Mouse (Mus musculus): ENCODE data around the gene Ryr2.
"Not testable (repeated sequence)": the region's sequence is repeated elsewhere in the genome, so short reads cannot be mapped to it uniquely, and the experiment has no call there.

Ryr2 gene

GRCm38 (mm10) chr13:11738211-11738610, 368.5 kb downstream of the Ryr2 start:
- no peak for DNase-seq

- DNase-seq: no peak
Measured at GRCm38 (mm10) chr13:11716216-11716615, 390.5 kb downstream of the Ryr2 start.

- DNase-seq: no peak
Measured at GRCm38 (mm10) chr13:11709708-11710471, 396.9 kb downstream of the Ryr2 start.

- no peak for DNase-seq
Measured at GRCm38 (mm10) chr13:11701721-11702120, 405.0 kb downstream of the Ryr2 start.

GRCm38 (mm10) chr13:11696496-11696895, 410.2 kb downstream of the Ryr2 start:
- no peak for DNase-seq

GRCm38 (mm10) chr13:11681802-11682201, 424.9 kb downstream of the Ryr2 start:
- DNase-seq: no peak

GRCm38 (mm10) chr13:11662815-11663214, 443.9 kb downstream of the Ryr2 start:
- no peak for DNase-seq

GRCm38 (mm10) chr13:11644846-11645245, 461.9 kb downstream of the Ryr2 start:
- no peak for DNase-seq

GRCm38 (mm10) chr13:11636383-11636782, 470.4 kb downstream of the Ryr2 start:
- DNase-seq: no peak

GRCm38 (mm10) chr13:11624513-11624912, 482.2 kb downstream of the Ryr2 start:
- no peak for DNase-seq

GRCm38 (mm10) chr13:11595431-11595830, 511.3 kb downstream of the Ryr2 start:
- DNase-seq: no peak

- DNase-seq: no peak
Measured at GRCm38 (mm10) chr13:11585283-11585682, 521.5 kb downstream of the Ryr2 start.

- no peak for DNase-seq
Measured at GRCm38 (mm10) chr13:11572552-11572951, 534.2 kb downstream of the Ryr2 start.

- DNase-seq: no peak
Measured at GRCm38 (mm10) chr13:11567376-11567775, 539.4 kb downstream of the Ryr2 start.

GRCm38 (mm10) chr13:11566486-11566885, 540.3 kb downstream of the Ryr2 start:
- DNase-seq: no peak

- DNase-seq: peak; percentile 2 to 49
Measured at GRCm38 (mm10) chr13:11563224-11564024, 543.3 kb downstream of the Ryr2 start.

GRCm38 (mm10) chr13:11549644-11550043, 557.1 kb downstream of the Ryr2 start:
- no peak for DNase-seq

- DNase-seq: not testable (repeated sequence)
Measured at GRCm38 (mm10) chr13:11549136-11549535, 557.6 kb downstream of the Ryr2 start.

- no peak for DNase-seq
Measured at GRCm38 (mm10) chr13:11545841-11546240, 560.9 kb downstream of the Ryr2 start.

GRCm38 (mm10) chr13:11542546-11542945, 564.2 kb downstream of the Ryr2 start:
- DNase-seq: no peak

- DNase-seq: no peak
Measured at GRCm38 (mm10) chr13:11536851-11537250, 569.9 kb downstream of the Ryr2 start.

GRCm38 (mm10) chr13:11535874-11536273, 570.9 kb downstream of the Ryr2 start:
- DNase-seq: no peak

- no peak for DNase-seq
Measured at GRCm38 (mm10) chr13:11533265-11533664, 573.5 kb downstream of the Ryr2 start.
